ENCODE assay signal across 18 mouse cellular contexts in the genomic region with DNA sequence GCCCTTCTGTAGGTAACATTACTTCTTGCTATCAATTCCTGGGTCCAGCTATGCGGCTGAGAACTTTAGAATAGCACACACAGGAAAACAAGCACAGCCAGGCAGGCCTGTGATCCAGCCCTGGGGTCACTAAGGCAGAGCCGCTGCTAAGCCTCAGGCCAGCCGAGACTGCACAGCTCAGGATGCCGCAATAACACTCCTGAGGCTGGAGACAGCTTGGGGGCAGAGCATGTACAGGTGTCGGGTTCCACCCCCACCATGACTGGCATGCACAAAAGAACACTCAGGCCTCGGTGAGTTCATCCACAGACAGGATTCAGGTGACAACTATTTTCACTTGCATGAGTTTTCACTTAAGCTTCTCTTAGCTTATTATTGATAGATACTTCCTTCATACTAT. TPM values are rescaled to one million over a fixed set of nuclear protein-coding genes. Genes with fewer than 3 reads are reported as not detected.
A peak's percentile ranks its signal among the peaks of the same experiment; 100 is the strongest.
DNase-seq lines count a peak whose midpoint lies in the region; ATAC-seq and TF ChIP-seq lines count a peak whose summit lies in the region.
"Had no signal": no experiment of that assay in that cellular context is flagged by ENCODE, and none has a peak within 500 bp of the region (broad histone marks: within the 10 kb centered on the region; RNA-seq: fewer than 3 reads in every experiment).

No protein-coding gene starts in this region.

- no peaks in the 10 kb centered on the region for H3K27me3 ChIP-seq in kidney, postnatal 0 days (ENCODE audit: insufficient read depth, low read length)
- H3K27me3 ChIP-seq in embryonic facial prominence, embryonic 12.5 days, result no peaks in the 10 kb centered on the region
- H3K27me3 ChIP-seq: neural tube, embryonic 15.5 days; stomach, embryonic 15.5 days had no signal

- 0 out of 2 replicates have a peak, but pooled peaks cover 9% of the 10 kb centered on the region for H3K4me1 ChIP-seq in kidney, postnatal 0 days (replicated peaks; ENCODE audit: insufficient read depth, low read length)
- H3K4me1 ChIP-seq in embryonic facial prominence, embryonic 12.5 days, result peaks cover 16% of the 10 kb centered on the region
- H3K4me1 ChIP-seq: stomach, embryonic 15.5 days had no signal

- no peak overlapping the region for H3K4me3 ChIP-seq in kidney, postnatal 0 days (replicated peaks; ENCODE audit: low read depth, low read length)
- H3K4me3 ChIP-seq in embryonic facial prominence, embryonic 12.5 days, result no peak overlapping the region
- H3K4me3 ChIP-seq: hindbrain, embryonic 10.5 days; lung, embryonic 15.5 days; midbrain, embryonic 10.5 days; neural tube, embryonic 15.5 days; stomach, embryonic 15.5 days had no signal

- H3K36me3 ChIP-seq in kidney, postnatal 0 days (ENCODE audit: insufficient read depth, low read length), result no peaks in the 10 kb centered on the region; the same call in 1 of the 2 replicates
- peaks cover 8% of the 10 kb centered on the region for H3K36me3 ChIP-seq in embryonic facial prominence, embryonic 12.5 days
- H3K36me3 ChIP-seq: heart, embryonic 15.5 days; lung, embryonic 15.5 days had no signal

- H3K4me2 ChIP-seq in kidney, postnatal 0 days (ENCODE audit: low read length), result no peak overlapping the region
- no peak overlapping the region for H3K4me2 ChIP-seq in embryonic facial prominence, embryonic 12.5 days (replicated peaks)
- H3K4me2 ChIP-seq: neural tube, embryonic 15.5 days had no signal

- no peak overlapping the region for H3K27ac ChIP-seq in kidney, postnatal 0 days
- H3K27ac ChIP-seq in embryonic facial prominence, embryonic 12.5 days, result no peak overlapping the region
- H3K27ac ChIP-seq: heart, embryonic 15.5 days; lung, embryonic 15.5 days; neural tube, embryonic 15.5 days had no signal

- H3K9me3 ChIP-seq in kidney, postnatal 0 days (replicated peaks; ENCODE audit: low read length), result no peaks in the 10 kb centered on the region
- 0 out of 2 replicates have a peak, but pooled peaks cover 3% of the 10 kb centered on the region for H3K9me3 ChIP-seq in embryonic facial prominence, embryonic 12.5 days
- H3K9me3 ChIP-seq: heart, embryonic 15.5 days; lung, embryonic 15.5 days; stomach, embryonic 15.5 days had no signal

- 0 out of 2 replicates have a peak, but pooled peaks have one; percentile 40 for ATAC-seq in kidney, postnatal 0 days (replicated peaks; ENCODE audit: low FRiP score, low read depth)
- ATAC-seq in embryonic facial prominence, embryonic 12.5 days (ENCODE audit: insufficient number of reproducible peaks, insufficient read depth, low FRiP score, low TSS enrichment), result 0 out of 2 replicates have a peak, but pooled peaks have one; percentile 60

- no peak for DNase-seq in kidney, postnatal 0 days (ENCODE audit: low spot score)
- no peak for DNase-seq in kidney, adult 9 months
- peak; percentile 45 for DNase-seq in NIH3T3 (ENCODE audit: low read depth)
- peak; percentile 21 for DNase-seq in skeletal muscle tissue, adult 2 months (ENCODE audit: low read depth, low spot score)
- DNase-seq in retina, embryonic 14.5 days (ENCODE audit: low spot score), result no peak
- no peak for DNase-seq in spleen, adult 12 weeks (ENCODE audit: low spot score)
- DNase-seq: cerebellum, adult 2 months; kidney, adult 8-10 months; spleen, adult 18-20 months; thymus, postnatal 25 days had no signal

- 40% methylated on average over 6 of the region's 6 CpGs for WGBS in kidney, postnatal 0 days
- 19% methylated on average over 6 of the region's 6 CpGs for WGBS in embryonic facial prominence, embryonic 12.5 days

- TF ChIP-seq CTCF in kidney, postnatal 0 days (IDR thresholded peaks at IDR 0.05; ENCODE audit: low read depth), result no peak

- no peak overlapping the region for H3K9ac ChIP-seq in kidney, postnatal 0 days (ENCODE audit: low read depth, low read length)
- H3K9ac ChIP-seq in embryonic facial prominence, embryonic 12.5 days, result no peak overlapping the region
- H3K9ac ChIP-seq: heart, embryonic 15.5 days; lung, embryonic 15.5 days; neural tube, embryonic 15.5 days; stomach, embryonic 15.5 days had no signal

RNA-seq across cellular contexts. Expression of a gene that starts 6.0 kb away (rescaled TPM):
- polyA plus RNA-seq in kidney, postnatal 0 days (2015; fragmentation: Nextera tagmentation; extraction: Ambion mirVana), result 22.9 and 25.6 TPM in 2 replicates
- 23.5 and 23.9 TPM in 2 replicates for polyA plus RNA-seq in embryonic facial prominence, embryonic 12.5 days (2016; fragmentation: Nextera tagmentation; extraction: Ambion mirVana)

RNA-seq across cellular contexts. Expression of a gene that starts 55.4 kb away (rescaled TPM):
- polyA plus RNA-seq in kidney, postnatal 0 days (2015; fragmentation: Nextera tagmentation; extraction: Ambion mirVana), result not detected in 2 replicates
- 1.4 and 2.6 TPM in 2 replicates for polyA plus RNA-seq in embryonic facial prominence, embryonic 12.5 days (2016; fragmentation: Nextera tagmentation; extraction: Ambion mirVana)
- polyA plus RNA-seq: cerebellum, adult 2 months; liver, adult 2 months; lung, embryonic 15.5 days; neural tube, embryonic 15.5 days; stomach, embryonic 15.5 days had no signal

Comparison
In these comparisons a context has a peak if more than half of its experiments do, and no peak if none do; other contexts are left out.
1. DNase-seq: peak in NIH3T3 (single experiment) and skeletal muscle tissue, adult 2 months (single experiment); none in kidney, postnatal 0 days (single experiment), kidney, adult 9 months (single experiment), retina, embryonic 14.5 days (single experiment) and spleen, adult 12 weeks (single experiment).